Mouse (Mus musculus) heart, embryonic 11.5 days (tissue): ENCODE measurements around the gene Dpep3. TPM values are rescaled to one million over a fixed set of nuclear protein-coding genes. Genes with fewer than 3 reads are reported as not detected.

ENCODE experiments used
- ATAC-seq: fragments of 200-750 bp; cut with Nextera tagmentation; replicated peaks from 2 replicates; pipeline ENCODE4 v1.8.0; 2017; ENCODE audit warnings: moderate library complexity; ENCODE audit not compliant: insufficient number of reproducible peaks, low FRiP score, low TSS enrichment
- H3K27ac ChIP-seq: fragments of 300-500 bp; sonication (generic); 2 replicates; pipeline ENCODE4 v1.5.1; 2014; ENCODE audit warnings: mild to moderate bottlenecking, low read depth, low read length
- H3K27me3 ChIP-seq: fragments of 300-500 bp; sonication (generic); 2 replicates; pipeline ENCODE4 v1.6.1; 2014; ENCODE audit warnings: mild to moderate bottlenecking, low read length, mixed read lengths; ENCODE audit not compliant: control insufficient read depth, insufficient read depth
- H3K36me3 ChIP-seq: fragments of 300-500 bp; sonication (generic); 2 replicates; pipeline ENCODE4 v1.6.1; 2014; ENCODE audit warnings: mild to moderate bottlenecking, low read length, moderate library complexity, mixed read lengths; ENCODE audit not compliant: control insufficient read depth, insufficient read depth
- H3K4me1 ChIP-seq: fragments of 300-500 bp; sonication (generic); 2 replicates; pipeline ENCODE4 v1.6.1; 2014; ENCODE audit warnings: low read length; ENCODE audit not compliant: control insufficient read depth, insufficient read depth
- H3K4me2 ChIP-seq: fragments of 300-500 bp; sonication (generic); 2 replicates; pipeline ENCODE4 v1.6.1; 2014; ENCODE audit warnings: mild to moderate bottlenecking, moderate library complexity
- H3K4me3 ChIP-seq: fragments of 300-500 bp; sonication (generic); 2 replicates; pipeline ENCODE4 v1.5.1; 2014; ENCODE audit warnings: low read depth, low read length
- H3K9ac ChIP-seq: fragments of 300-500 bp; sonication (generic); 2 replicates; pipeline ENCODE4 v1.6.1; 2014; ENCODE audit warnings: mild to moderate bottlenecking, low read depth, low read length, moderate library complexity
- H3K9me3 ChIP-seq: fragments of 300-500 bp; sonication (generic); replicated peaks from 2 replicates; pipeline ENCODE4 v1.6.1; 2016; ENCODE audit warnings: low read length; ENCODE audit not compliant: control insufficient read depth
- WGBS: fragments of 180-500 bp; shearing (Covaris S2); extraction: QIAGEN DNeasy Blood & Tissue Kit; methylation state at CpG from one replicate; pipeline ENCODE4 v1.1.7; 2014; ENCODE audit not compliant: insufficient replicate concordance; 5-methylcytosine and 5-hydroxymethylcytosine counted together
- polyA plus RNA-seq: library from polyadenylated mRNA; unstranded; fragments of >200 nt; fragmentation: Nextera tagmentation; extraction: Ambion mirVana; gene quantifications from 2 replicates; pipeline ENCODE4 v1.2.1, GENCODE M21; 2014

The Dpep3 gene
- polyA plus RNA-seq, 1 experiment from 2014 or later: not detected

GRCm38 (mm10) chr8:106007135-106007534 lies 27.9 kb upstream of the Dpep3 start:
- H3K36me3 ChIP-seq: no peaks in the 10 kb centered on the region
- peaks cover 11% of the 10 kb centered on the region for H3K4me1 ChIP-seq
- ATAC-seq: no peak
- no peak overlapping the region for H3K4me2 ChIP-seq
- no peak overlapping the region for H3K4me3 ChIP-seq
- H3K9me3 ChIP-seq: no peaks in the 10 kb centered on the region
- H3K27ac ChIP-seq: no peak overlapping the region
- WGBS: 75% methylated on average over 3 of the region's 3 CpGs
- H3K9ac ChIP-seq: no peak overlapping the region
- no peaks in the 10 kb centered on the region for H3K27me3 ChIP-seq

- no peak for ATAC-seq
- WGBS: 83% methylated on average over 4 of the region's 4 CpGs
- no peak overlapping the region for H3K4me2 ChIP-seq
- no peaks in the 10 kb centered on the region for H3K9me3 ChIP-seq
- no peak overlapping the region for H3K9ac ChIP-seq
- no peaks in the 10 kb centered on the region for H3K36me3 ChIP-seq
- H3K27me3 ChIP-seq: no peaks in the 10 kb centered on the region
- peaks cover 11% of the 10 kb centered on the region for H3K4me1 ChIP-seq
- H3K27ac ChIP-seq: no peak overlapping the region
- no peak overlapping the region for H3K4me3 ChIP-seq
Observed at GRCm38 (mm10) chr8:106006413-106006812, 27.2 kb upstream of the Dpep3 start.

- 75% methylated on average over 4 of the region's 4 CpGs for WGBS
Observed at GRCm38 (mm10) chr8:106005875-106006274, 26.6 kb upstream of the Dpep3 start, which contains the start of gene Dpep2nb. Dpep2nb (minus strand) TSS chr8:106005975.

GRCm38 (mm10) chr8:106004538-106005207 lies 25.4 kb upstream of the Dpep3 start:
- WGBS: 70% methylated on average over 8 of the region's 8 CpGs
- no peak for ATAC-seq
- Histone ChIP-seq H3K27ac (no peak overlapping the region), H3K27me3 (no peaks in the 10 kb centered on the region), H3K9me3 (no peaks in the 10 kb centered on the region), H3K4me3 (no peak overlapping the region), H3K4me1 (peaks cover under 1% of the 10 kb centered on the region; the same call in 1 of the 2 replicates), H3K36me3 (no peaks in the 10 kb centered on the region), H3K4me2 (no peak overlapping the region), H3K9ac (no peak overlapping the region)

More at GRCm38 (mm10) chr8:106005875-106006274, 26.6 kb upstream of the Dpep3 start, which contains the start of gene Dpep2nb:
- H3K27me3 ChIP-seq: no peaks in the 10 kb centered on the region
- ATAC-seq: no peak
- H3K9me3 ChIP-seq: no peaks in the 10 kb centered on the region
- no peak within 1 kb of the TSS for H3K27ac ChIP-seq
- H3K36me3 ChIP-seq: no peaks in the 10 kb centered on the region
- H3K4me1 ChIP-seq: peaks cover 11% of the 10 kb centered on the region
- H3K4me3 ChIP-seq: no peak within 1 kb of the TSS
- H3K9ac ChIP-seq: no peak within 1 kb of the TSS
- H3K4me2 ChIP-seq: no peak within 1 kb of the TSS

- no peaks in the 10 kb centered on the region for H3K27me3 ChIP-seq
- no peaks in the 10 kb centered on the region for H3K4me1 ChIP-seq
- H3K27ac ChIP-seq: no peak overlapping the region
- no peak overlapping the region for H3K4me2 ChIP-seq
- no peaks in the 10 kb centered on the region for H3K9me3 ChIP-seq
- no peak overlapping the region for H3K9ac ChIP-seq
- H3K4me3 ChIP-seq: no peak overlapping the region
- H3K36me3 ChIP-seq: no peaks in the 10 kb centered on the region
- no peak for ATAC-seq
- 66% methylated on average over 4 of the region's 4 CpGs for WGBS
Observed at GRCm38 (mm10) chr8:106001908-106002307, 22.7 kb upstream of the Dpep3 start.

- H3K4me2 ChIP-seq: no peak overlapping the region
- no peaks in the 10 kb centered on the region for H3K36me3 ChIP-seq
- H3K9me3 ChIP-seq: no peaks in the 10 kb centered on the region
- WGBS: 73% methylated on average over 2 of the region's 2 CpGs
- H3K4me3 ChIP-seq: no peak overlapping the region
- H3K27ac ChIP-seq: no peak overlapping the region
- peaks cover 2% of the 10 kb centered on the region; the same call in 1 of the 2 replicates for H3K27me3 ChIP-seq
- no peak for ATAC-seq
- no peak overlapping the region for H3K9ac ChIP-seq
- H3K4me1 ChIP-seq: no peaks in the 10 kb centered on the region
Observed at GRCm38 (mm10) chr8:105998971-105999370, 19.7 kb upstream of the Dpep3 start.

- no peak for ATAC-seq
- WGBS: 65% methylated on average over 7 of the region's 7 CpGs
Observed at GRCm38 (mm10) chr8:105996359-105996758, 17.1 kb upstream of the Dpep3 start.

GRCm38 (mm10) chr8:105993226-105993625 lies 14.0 kb upstream of the Dpep3 start:
- H3K9ac ChIP-seq: no peak overlapping the region
- peaks cover 4% of the 10 kb centered on the region; the same call in 1 of the 2 replicates for H3K27me3 ChIP-seq
- no peaks in the 10 kb centered on the region for H3K9me3 ChIP-seq
- no peak for ATAC-seq
- 46% methylated on average over 4 of the region's 4 CpGs for WGBS
- no peak overlapping the region for H3K4me3 ChIP-seq
- H3K4me1 ChIP-seq: no peaks in the 10 kb centered on the region
- H3K36me3 ChIP-seq: no peaks in the 10 kb centered on the region
- H3K4me2 ChIP-seq: no peak overlapping the region
- H3K27ac ChIP-seq: no peak overlapping the region

More at GRCm38 (mm10) chr8:105996359-105996758, 17.1 kb upstream of the Dpep3 start:
- H3K4me1 ChIP-seq: no peaks in the 10 kb centered on the region
- no peaks in the 10 kb centered on the region for H3K9me3 ChIP-seq
- H3K9ac ChIP-seq: no peak overlapping the region
- no peaks in the 10 kb centered on the region for H3K36me3 ChIP-seq
- no peak overlapping the region for H3K4me3 ChIP-seq
- peaks cover 2% of the 10 kb centered on the region; the same call in 1 of the 2 replicates for H3K27me3 ChIP-seq
- no peak overlapping the region for H3K27ac ChIP-seq
- no peak overlapping the region for H3K4me2 ChIP-seq

GRCm38 (mm10) chr8:105992499-105992898 lies 13.3 kb upstream of the Dpep3 start:
- H3K36me3 ChIP-seq: no peaks in the 10 kb centered on the region
- no peak overlapping the region for H3K27ac ChIP-seq
- no peak overlapping the region for H3K4me2 ChIP-seq
- WGBS: 60% methylated on average over 5 of the region's 5 CpGs
- no peaks in the 10 kb centered on the region for H3K4me1 ChIP-seq
- no peaks in the 10 kb centered on the region for H3K9me3 ChIP-seq
- peaks cover 4% of the 10 kb centered on the region; the same call in 1 of the 2 replicates for H3K27me3 ChIP-seq
- ATAC-seq: no peak
- H3K4me3 ChIP-seq: no peak overlapping the region
- no peak overlapping the region for H3K9ac ChIP-seq
